Mouse (Mus musculus) midbrain, embryonic 12.5 days (tissue): ENCODE measurements around the gene Mccc2. TPM values are rescaled to one million over a fixed set of nuclear protein-coding genes. Genes with fewer than 3 reads are reported as not detected.

Experiments
- ATAC-seq: fragments of 200-750 bp; cut with Nextera tagmentation; 2 replicates; pipeline ENCODE4 v1.8.0; 2017; ENCODE audit warnings: low read depth, moderate TSS enrichment, moderate library complexity; ENCODE audit not compliant: low FRiP score
- H3K27ac ChIP-seq: fragments of 300-500 bp; sonication (generic); replicated peaks from 2 replicates; pipeline ENCODE4 v1.5.1; 2016; ENCODE audit warnings: mild to moderate bottlenecking
- H3K27me3 ChIP-seq: fragments of 300-500 bp; sonication (generic); 2 replicates; pipeline ENCODE4 v1.6.1; 2016; ENCODE audit warnings: mild to moderate bottlenecking
- H3K36me3 ChIP-seq: fragments of 300-500 bp; sonication (generic); 2 replicates; pipeline ENCODE4 v1.6.1; 2016
- H3K4me1 ChIP-seq: fragments of 300-500 bp; sonication (generic); 2 replicates; pipeline ENCODE4 v1.6.1; 2016
- H3K4me2 ChIP-seq: fragments of 300-500 bp; sonication (generic); replicated peaks from 2 replicates; pipeline ENCODE4 v1.6.1; 2016; ENCODE audit warnings: mild to moderate bottlenecking, moderate library complexity
- H3K4me3 ChIP-seq: fragments of 300-500 bp; sonication (generic); 2 replicates; pipeline ENCODE4 v1.5.1; 2016; ENCODE audit warnings: mild to moderate bottlenecking
- H3K9ac ChIP-seq: fragments of 300-500 bp; sonication (generic); replicated peaks from 2 replicates; pipeline ENCODE4 v1.6.1; 2016; ENCODE audit warnings: mild to moderate bottlenecking, moderate library complexity
- H3K9me3 ChIP-seq: fragments of 300-500 bp; sonication (generic); 2 replicates; pipeline ENCODE4 v1.6.1; 2016; ENCODE audit warnings: mild to moderate bottlenecking
- WGBS: fragments of 180-500 bp; shearing (Covaris S2); methylation state at CpG from one replicate; pipeline ENCODE4 v1.1.7; 2016; 5-methylcytosine and 5-hydroxymethylcytosine counted together
- polyA plus RNA-seq: library from polyadenylated mRNA; unstranded; fragments of >200 nt; fragmentation: Nextera tagmentation; extraction: Ambion mirVana; gene quantifications from 2 replicates; pipeline ENCODE4 v1.2.1, GENCODE M21; 2016

The Mccc2 gene
- polyA plus RNA-seq, 1 experiment from 2014 or later, result 34.7 TPM

GRCm38 (mm10) chr13:99979406-99979805 is 36.0 kb downstream of the Mccc2 start:
- Histone ChIP-seq H3K36me3 (no peaks in the 10 kb centered on the region), H3K9me3 (no peaks in the 10 kb centered on the region), H3K9ac (no peak overlapping the region), H3K4me2 (no peak overlapping the region), H3K4me1 (no peaks in the 10 kb centered on the region), H3K27me3 (no peaks in the 10 kb centered on the region), H3K4me3 (no peak overlapping the region), H3K27ac (no peak overlapping the region)
- WGBS, result 61% methylated on average over 2 of the region's 2 CpGs
- ATAC-seq, result no peak

GRCm38 (mm10) chr13:99970089-99970488 is 45.4 kb downstream of the Mccc2 start:
- no peaks in the 10 kb centered on the region for H3K27me3 ChIP-seq
- no peaks in the 10 kb centered on the region for H3K9me3 ChIP-seq
- no peak overlapping the region for H3K27ac ChIP-seq
- H3K36me3 ChIP-seq, result no peaks in the 10 kb centered on the region
- H3K9ac ChIP-seq, result no peak overlapping the region
- no peak for ATAC-seq
- no peak overlapping the region for H3K4me3 ChIP-seq
- no peak overlapping the region for H3K4me2 ChIP-seq
- 92% methylated on average over 5 of the region's 5 CpGs for WGBS
- no peaks in the 10 kb centered on the region for H3K4me1 ChIP-seq

- H3K9me3 ChIP-seq, result no peaks in the 10 kb centered on the region
- ATAC-seq, result no peak
- no peaks in the 10 kb centered on the region for H3K4me1 ChIP-seq
- WGBS, result 79% methylated on average over 11 of the region's 11 CpGs
- H3K4me2 ChIP-seq, result no peak overlapping the region
- H3K36me3 ChIP-seq, result no peaks in the 10 kb centered on the region
- H3K9ac ChIP-seq, result no peak overlapping the region
- no peak overlapping the region for H3K4me3 ChIP-seq
- H3K27ac ChIP-seq, result no peak overlapping the region
- no peaks in the 10 kb centered on the region for H3K27me3 ChIP-seq
Measured at GRCm38 (mm10) chr13:99967013-99967678, 48.3 kb downstream of the Mccc2 start.

DNA sequence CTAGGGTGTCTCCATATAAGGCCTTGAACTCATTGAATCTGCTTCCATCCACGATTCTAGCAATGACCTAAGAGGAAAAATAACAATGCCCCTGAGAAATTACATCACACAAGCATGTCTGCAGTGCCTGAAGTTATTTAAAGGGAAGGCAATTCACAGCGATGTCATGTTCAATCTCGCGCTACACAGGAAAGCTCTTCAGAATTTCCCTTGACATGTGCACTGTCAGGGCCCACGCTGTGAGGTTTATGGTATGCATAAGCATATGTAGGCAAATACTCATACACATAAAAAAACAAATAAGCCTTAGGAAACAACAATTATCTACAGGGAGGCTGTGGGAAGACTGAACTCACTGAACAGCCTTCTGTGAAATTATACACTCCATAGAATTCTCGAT is 51.6 kb downstream of the Mccc2 start:
- Histone ChIP-seq H3K36me3 (no peaks in the 10 kb centered on the region), H3K4me3 (no peak overlapping the region), H3K4me1 (no peaks in the 10 kb centered on the region), H3K4me2 (no peak overlapping the region), H3K9me3 (no peaks in the 10 kb centered on the region), H3K27me3 (no peaks in the 10 kb centered on the region), H3K27ac (no peak overlapping the region), H3K9ac (no peak overlapping the region)
- ATAC-seq, result no peak
- WGBS, result 74% methylated on average over 6 of the region's 6 CpGs

GRCm38 (mm10) chr13:99961661-99962060 is 53.8 kb downstream of the Mccc2 start:
- H3K27ac ChIP-seq, result no peak overlapping the region
- no peak overlapping the region for H3K9ac ChIP-seq
- no peaks in the 10 kb centered on the region for H3K27me3 ChIP-seq
- H3K4me2 ChIP-seq, result no peak overlapping the region
- H3K9me3 ChIP-seq, result no peaks in the 10 kb centered on the region
- ATAC-seq, result no peak
- H3K36me3 ChIP-seq, result peaks cover 12% of the 10 kb centered on the region
- H3K4me1 ChIP-seq, result no peaks in the 10 kb centered on the region
- WGBS, result 85% methylated on average over 4 of the region's 4 CpGs
- H3K4me3 ChIP-seq, result no peak overlapping the region

DNA sequence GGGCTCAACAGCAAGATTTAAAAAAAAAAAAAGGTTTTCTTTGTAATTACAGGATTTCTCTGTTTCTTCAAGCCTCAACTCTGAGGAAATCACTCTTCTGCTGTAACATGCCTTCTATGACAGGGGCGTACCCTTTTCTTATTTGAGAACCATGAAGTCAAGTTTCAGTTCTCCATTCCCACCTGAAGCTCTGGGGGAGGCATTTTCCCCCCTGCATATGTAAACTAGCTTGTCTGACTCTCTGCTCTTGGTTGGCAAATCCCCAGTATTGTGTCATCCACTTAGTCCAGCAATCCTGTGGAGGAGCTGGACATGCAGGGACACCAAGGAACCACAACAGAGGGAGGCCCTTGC is 59.9 kb downstream of the Mccc2 start:
- Histone ChIP-seq H3K9ac (no peak overlapping the region), H3K9me3 (no peaks in the 10 kb centered on the region), H3K27ac (no peak overlapping the region), H3K4me2 (no peak overlapping the region), H3K27me3 (no peaks in the 10 kb centered on the region), H3K36me3 (peaks cover 37% of the 10 kb centered on the region), H3K4me3 (no peak overlapping the region), H3K4me1 (no peaks in the 10 kb centered on the region)
- WGBS, result 82% methylated on average over 1 of the region's 1 CpGs
- ATAC-seq, result no peak

DNA sequence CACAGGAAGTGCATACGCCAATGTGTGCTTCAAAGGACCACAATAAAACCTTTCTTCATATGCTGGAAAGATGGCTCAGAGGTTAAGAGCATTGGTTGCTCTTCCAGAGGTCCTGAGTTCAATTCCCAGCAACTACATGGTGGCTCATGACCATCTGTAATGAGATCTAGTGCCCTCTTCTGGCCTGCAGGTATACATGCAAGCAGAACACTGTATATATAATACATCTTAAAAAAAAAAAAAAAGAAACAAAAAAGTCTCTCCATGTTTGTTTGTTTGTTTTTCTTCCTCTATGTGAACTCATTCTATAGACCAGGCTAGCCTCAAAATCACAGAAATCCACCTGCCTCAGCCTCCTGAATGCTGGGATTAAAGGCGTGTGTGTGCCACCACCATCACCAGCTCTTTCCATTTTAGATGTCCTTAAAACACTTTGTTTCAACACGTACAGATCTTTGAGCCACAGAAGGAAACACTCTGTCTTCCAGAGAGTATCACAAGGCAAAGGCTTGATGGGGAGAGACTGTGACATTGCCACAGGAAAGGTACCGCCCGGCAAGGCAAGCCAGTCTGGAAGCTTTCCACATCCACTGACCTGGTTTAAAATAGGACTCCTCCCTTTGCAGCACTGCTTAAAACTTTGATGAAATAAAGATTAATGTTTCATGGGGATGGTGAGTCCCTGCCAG is 60.4 kb downstream of the Mccc2 start:
- H3K27ac ChIP-seq, result no peak overlapping the region
- H3K4me1 ChIP-seq, result no peaks in the 10 kb centered on the region
- H3K9me3 ChIP-seq, result no peaks in the 10 kb centered on the region
- no peak for ATAC-seq
- H3K36me3 ChIP-seq, result peaks cover 37% of the 10 kb centered on the region
- H3K4me3 ChIP-seq, result no peak overlapping the region
- no peaks in the 10 kb centered on the region for H3K27me3 ChIP-seq
- no peak overlapping the region for H3K4me2 ChIP-seq
- no peak overlapping the region for H3K9ac ChIP-seq
- WGBS, result 94% methylated on average over 5 of the region's 5 CpGs

- no peak overlapping the region for H3K27ac ChIP-seq
- no peak overlapping the region for H3K4me2 ChIP-seq
- ATAC-seq, result no peak
- H3K36me3 ChIP-seq, result peaks cover 19% of the 10 kb centered on the region
- no peak overlapping the region for H3K4me3 ChIP-seq
- H3K9ac ChIP-seq, result no peak overlapping the region
- H3K4me1 ChIP-seq, result no peaks in the 10 kb centered on the region
- no peaks in the 10 kb centered on the region for H3K27me3 ChIP-seq
- no peaks in the 10 kb centered on the region for H3K9me3 ChIP-seq
- 86% methylated on average over 4 of the region's 4 CpGs for WGBS
Measured at GRCm38 (mm10) chr13:99947417-99947816, 68.0 kb downstream of the Mccc2 start.

- Histone ChIP-seq H3K27ac (no peak overlapping the region), H3K4me3 (no peak overlapping the region), H3K9ac (no peak overlapping the region), H3K9me3 (no peaks in the 10 kb centered on the region), H3K27me3 (no peaks in the 10 kb centered on the region), H3K36me3 (peaks cover 11% of the 10 kb centered on the region), H3K4me1 (peaks cover 21% of the 10 kb centered on the region), H3K4me2 (no peak overlapping the region)
- 93% methylated on average over 2 of the region's 2 CpGs for WGBS
- ATAC-seq, result no peak
Measured at GRCm38 (mm10) chr13:99943525-99943924, 71.9 kb downstream of the Mccc2 start.

DNA sequence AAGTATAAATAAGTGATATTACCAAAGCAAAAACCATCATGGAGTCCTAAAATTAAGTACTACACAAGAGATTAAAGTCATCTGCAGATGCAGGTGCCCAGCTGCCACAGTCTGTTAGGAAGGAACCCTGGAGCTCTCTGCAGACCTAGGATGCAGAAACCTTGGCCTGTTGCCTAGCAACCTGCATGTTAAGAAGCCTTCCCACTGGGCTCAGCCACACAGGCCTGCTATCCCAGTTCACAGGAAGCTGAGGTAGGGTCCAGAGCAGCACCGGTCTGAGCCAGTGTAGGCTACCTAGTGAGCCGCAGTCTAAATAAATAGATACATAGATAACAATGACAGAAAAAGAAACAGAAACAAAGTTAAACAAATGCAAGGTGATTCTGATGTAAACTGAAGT is 74.8 kb downstream of the Mccc2 start:
- Histone ChIP-seq H3K36me3 (no peaks in the 10 kb centered on the region), H3K27me3 (no peaks in the 10 kb centered on the region), H3K4me2 (no peak overlapping the region), H3K4me3 (no peak overlapping the region), H3K9me3 (no peaks in the 10 kb centered on the region), H3K27ac (peak overlapping the region; percentile 61), H3K4me1 (peaks cover 21% of the 10 kb centered on the region), H3K9ac (no peak overlapping the region)
- ATAC-seq, result peak; percentile 93
- WGBS, result 5% methylated on average over 2 of the region's 2 CpGs

GRCm38 (mm10) chr13:99939320-99939671 is 76.1 kb downstream of the Mccc2 start:
- ATAC-seq, result no peak
- Histone ChIP-seq H3K9me3 (no peaks in the 10 kb centered on the region), H3K36me3 (no peaks in the 10 kb centered on the region), H3K9ac (no peak overlapping the region), H3K4me3 (no peak overlapping the region), H3K4me2 (no peak overlapping the region), H3K27ac (peak overlapping the region; percentile 30; the same call in 1 of the 2 replicates), H3K4me1 (peaks cover 21% of the 10 kb centered on the region), H3K27me3 (no peaks in the 10 kb centered on the region)
- WGBS, result 70% methylated on average over 8 of the region's 8 CpGs

DNA sequence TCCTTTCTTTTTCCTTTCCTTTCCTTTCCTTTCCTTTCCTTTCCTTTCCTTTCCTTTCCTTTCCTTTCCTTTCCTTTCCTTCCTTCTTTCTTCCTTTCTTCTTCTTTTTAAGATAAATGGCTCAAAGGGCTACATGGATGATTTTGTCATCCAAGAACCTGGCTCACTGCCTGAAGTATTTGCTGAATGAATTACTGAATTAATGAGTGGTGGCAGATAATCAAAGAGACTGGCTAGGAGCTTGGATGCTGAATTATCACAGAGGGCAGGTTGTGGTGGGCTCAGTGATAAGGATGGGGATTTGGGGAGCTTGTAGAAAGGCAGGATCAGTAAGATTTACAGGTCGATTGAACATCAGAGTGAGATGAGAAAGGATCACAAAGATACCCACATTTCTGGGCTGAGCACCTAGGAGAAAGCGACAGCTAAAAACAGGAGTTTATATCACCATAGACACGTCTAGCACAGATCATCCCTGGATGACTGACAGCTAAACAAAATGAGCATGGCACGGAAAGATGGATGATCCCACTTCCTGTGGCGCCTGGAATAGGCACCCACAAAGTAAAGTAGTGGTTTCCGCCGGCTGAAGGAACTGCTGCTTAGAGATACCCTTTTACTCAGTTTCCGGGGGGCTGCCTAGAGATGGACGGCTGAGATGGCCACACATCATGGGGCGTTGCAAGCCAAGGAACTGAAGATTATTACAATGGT is 76.7 kb downstream of the Mccc2 start:
- Histone ChIP-seq H3K4me1 (peaks cover 21% of the 10 kb centered on the region), H3K27ac (no peak overlapping the region; the same call in 1 of the 2 replicates), H3K4me2 (no peak overlapping the region), H3K9ac (no peak overlapping the region), H3K36me3 (no peaks in the 10 kb centered on the region), H3K9me3 (no peaks in the 10 kb centered on the region), H3K27me3 (no peaks in the 10 kb centered on the region), H3K4me3 (no peak overlapping the region)
- no peak for ATAC-seq
- 80% methylated on average over 10 of the region's 10 CpGs for WGBS
